Mouse (Mus musculus): ENCODE measurements around the gene Piezo1. TPM values are rescaled to one million over a fixed set of nuclear protein-coding genes. Genes with fewer than 3 reads are reported as not detected.

The Piezo1 gene
- 1 to 10 TPM; 3.1 to 5.5 TPM for total RNA-seq (2021)
- long read RNA-seq, experiment 1, full-length matches to known transcripts: 1 of 3 reads
- long read RNA-seq, experiment 1, partial matches to known transcripts: 1 of 3 reads
- long read RNA-seq, experiment 1, other reads (novel, unspliced or antisense): 1 of 3 reads
- long read RNA-seq, experiment 2, full-length matches to known transcripts: 2 of 2 reads
- long read RNA-seq, experiment 2, partial matches to known transcripts: 0 of 2 reads
- long read RNA-seq, experiment 2, other reads (novel, unspliced or antisense): 0 of 2 reads

GRCm38 (mm10) chr8:122551265-122552051 is at the start of gene Piezo1:
Gene Piezo1, minus strand, starts transcription at chr8:122551329.
- peak; percentile 64 to 82 for DNase-seq (ENCODE audit: low spot score in 2 of 2)
- peak; percentile 99 for TF ChIP-seq CTCF (conservative IDR thresholded peaks at IDR 0.05)
- peak within 1 kb of the TSS; percentile 68; the same call in 1 of the 2 replicates for H3K27ac ChIP-seq

GRCm38 (mm10) chr8:122600666-122601065 is 49.5 kb upstream of the Piezo1 start:
- Histone ChIP-seq H3K27ac (no peak overlapping the region), H3K4me3 (no peak overlapping the region)
- no peak for TF ChIP-seq CTCF (conservative IDR thresholded peaks at IDR 0.05)
- DNase-seq (ENCODE audit: low spot score in 2 of 2): no peak

More at GRCm38 (mm10) chr8:122551265-122552051, at the start of gene Piezo1:
- peak within 1 kb of the TSS; percentile 46 for H3K4me3 ChIP-seq

GRCm38 (mm10) chr8:122596031-122596430 is 44.9 kb upstream of the Piezo1 start:
- no peak for TF ChIP-seq CTCF (conservative IDR thresholded peaks at IDR 0.05)

GRCm38 (mm10) chr8:122593783-122594507 is 42.8 kb upstream of the Piezo1 start:
- TF ChIP-seq CTCF (conservative IDR thresholded peaks at IDR 0.05): no peak
- DNase-seq (ENCODE audit: low spot score in 2 of 2): no peak
- H3K27ac ChIP-seq: no peak overlapping the region
- H3K4me3 ChIP-seq: no peak overlapping the region

More at GRCm38 (mm10) chr8:122596031-122596430, 44.9 kb upstream of the Piezo1 start:
- no peak for DNase-seq (ENCODE audit: low spot score in 2 of 2)
- Histone ChIP-seq H3K4me3 (no peak overlapping the region), H3K27ac (no peak overlapping the region)

GRCm38 (mm10) chr8:122593240-122593639 is 42.1 kb upstream of the Piezo1 start:
- no peak for TF ChIP-seq CTCF (conservative IDR thresholded peaks at IDR 0.05)
- Histone ChIP-seq H3K4me3 (no peak overlapping the region), H3K27ac (no peak overlapping the region)
- DNase-seq (ENCODE audit: low spot score in 2 of 2): no peak

- no peak for DNase-seq (ENCODE audit: low spot score in 2 of 2)
- no peak overlapping the region for H3K4me3 ChIP-seq
- H3K27ac ChIP-seq: no peak overlapping the region
- TF ChIP-seq CTCF (conservative IDR thresholded peaks at IDR 0.05): no peak
Observed at GRCm38 (mm10) chr8:122586749-122587148, 35.6 kb upstream of the Piezo1 start.

- H3K4me3 ChIP-seq: no peak overlapping the region
- H3K27ac ChIP-seq: no peak overlapping the region
- no peak for DNase-seq (ENCODE audit: low spot score in 2 of 2)
- no peak for TF ChIP-seq CTCF (conservative IDR thresholded peaks at IDR 0.05)
Observed at GRCm38 (mm10) chr8:122586171-122586570, 35.0 kb upstream of the Piezo1 start.

- no peak overlapping the region for H3K4me3 ChIP-seq
- H3K27ac ChIP-seq: no peak overlapping the region
- DNase-seq (ENCODE audit: low spot score in 2 of 2): no peak
- no peak for TF ChIP-seq CTCF (conservative IDR thresholded peaks at IDR 0.05)
Observed at GRCm38 (mm10) chr8:122585411-122585891, 34.3 kb upstream of the Piezo1 start.

GRCm38 (mm10) chr8:122584981-122585380 is 33.9 kb upstream of the Piezo1 start:
- DNase-seq (ENCODE audit: low spot score in 2 of 2): no peak
- no peak for TF ChIP-seq CTCF (conservative IDR thresholded peaks at IDR 0.05)
- H3K4me3 ChIP-seq: no peak overlapping the region
- H3K27ac ChIP-seq: no peak overlapping the region

GRCm38 (mm10) chr8:122580926-122581325 is 29.8 kb upstream of the Piezo1 start:
- Histone ChIP-seq H3K4me3 (no peak overlapping the region), H3K27ac (no peak overlapping the region)
- TF ChIP-seq CTCF (conservative IDR thresholded peaks at IDR 0.05): no peak
- no peak for DNase-seq (ENCODE audit: low spot score in 2 of 2)

GRCm38 (mm10) chr8:122579196-122579595 is 28.1 kb upstream of the Piezo1 start:
- Histone ChIP-seq H3K27ac (no peak overlapping the region), H3K4me3 (no peak overlapping the region)
- DNase-seq (ENCODE audit: low spot score in 2 of 2): no peak
- TF ChIP-seq CTCF (conservative IDR thresholded peaks at IDR 0.05): no peak

GRCm38 (mm10) chr8:122577116-122577515 is 26.0 kb upstream of the Piezo1 start:
- no peak for DNase-seq (ENCODE audit: low spot score in 2 of 2)
- peak overlapping the region; percentile 88 for H3K4me3 ChIP-seq
- peak overlapping the region; percentile 90; the same call in 1 of the 2 replicates for H3K27ac ChIP-seq
- TF ChIP-seq CTCF (conservative IDR thresholded peaks at IDR 0.05): no peak

- no peak for TF ChIP-seq CTCF (conservative IDR thresholded peaks at IDR 0.05)
- H3K4me3 ChIP-seq: peak within 1 kb of the TSS; percentile 88
Observed at GRCm38 (mm10) chr8:122576648-122577022, 25.5 kb upstream of the Piezo1 start, which contains the start of gene Aprt. Gene Aprt, minus strand, starts transcription at chr8:122576909.

More at GRCm38 (mm10) chr8:122576648-122577022, 25.5 kb upstream of the Piezo1 start, which contains the start of gene Aprt:
- peak; percentile 94 to 96 for DNase-seq (ENCODE audit: low spot score in 2 of 2)
- peak within 1 kb of the TSS; percentile 90 for H3K27ac ChIP-seq
